Mouse (Mus musculus): ENCODE data around the gene B3gnt9. TPM values are rescaled to one million over a fixed set of nuclear protein-coding genes. Genes with fewer than 3 reads are reported as not detected.

Gene B3gnt9
- polyA plus RNA-seq (2014; fragmentation: Nextera tagmentation; extraction: Ambion mirVana) = 8.6 and 10.0 TPM in 2 replicates

DNA sequence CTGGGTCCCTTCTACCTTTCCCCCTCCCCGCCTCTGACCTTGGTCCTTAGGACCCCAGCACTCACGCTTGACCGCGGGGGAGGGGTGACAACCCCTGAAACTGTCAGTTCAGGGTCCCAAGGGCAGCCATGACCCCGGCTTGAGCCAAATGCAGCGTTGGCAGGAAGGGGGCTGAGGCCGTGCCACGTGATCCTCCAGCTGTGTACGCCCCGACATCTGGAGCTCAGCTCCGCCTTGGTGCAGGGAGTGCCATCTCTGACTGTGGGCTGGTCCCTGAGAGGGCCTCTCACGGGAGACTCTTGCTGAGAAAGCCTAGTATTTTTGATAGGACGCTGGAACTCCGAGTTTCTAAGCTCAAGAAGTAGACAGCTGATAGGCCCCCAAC is at the start of gene B3gnt9:
B3gnt9 (minus strand) TSS at position 188 of the 385 bp plus-strand sequence.
- Histone ChIP-seq H3K4me3 (ENCODE audit: low read depth, low read length) (peak within 1 kb of the TSS; percentile 72), H3K27ac (ENCODE audit: low read depth, low read length) (0 out of 2 replicates have a peak within 1 kb of the TSS, but pooled peaks have one; percentile 37), H3K9ac (ENCODE audit: low read depth, low read length) (peak within 1 kb of the TSS; percentile 79), H3K4me1 (ENCODE audit: control insufficient read depth, insufficient read depth, low read length) (peaks cover 25% of the 10 kb centered on the region), H3K27me3 (ENCODE audit: control insufficient read depth, insufficient read depth, low read length) (peaks cover 32% of the 10 kb centered on the region), H3K36me3 (ENCODE audit: control insufficient read depth, insufficient read depth, low read length) (peaks cover 8% of the 10 kb centered on the region), H3K4me2 (peak within 1 kb of the TSS; percentile 98), H3K9me3 (replicated peaks; ENCODE audit: control insufficient read depth, low read length) (no peaks in the 10 kb centered on the region)
- WGBS (ENCODE audit: insufficient replicate concordance) = 1% methylated on average over 14 of the region's 14 CpGs
- ATAC-seq (replicated peaks; ENCODE audit: insufficient number of reproducible peaks, low FRiP score, low TSS enrichment) = peak; percentile 60

DNA sequence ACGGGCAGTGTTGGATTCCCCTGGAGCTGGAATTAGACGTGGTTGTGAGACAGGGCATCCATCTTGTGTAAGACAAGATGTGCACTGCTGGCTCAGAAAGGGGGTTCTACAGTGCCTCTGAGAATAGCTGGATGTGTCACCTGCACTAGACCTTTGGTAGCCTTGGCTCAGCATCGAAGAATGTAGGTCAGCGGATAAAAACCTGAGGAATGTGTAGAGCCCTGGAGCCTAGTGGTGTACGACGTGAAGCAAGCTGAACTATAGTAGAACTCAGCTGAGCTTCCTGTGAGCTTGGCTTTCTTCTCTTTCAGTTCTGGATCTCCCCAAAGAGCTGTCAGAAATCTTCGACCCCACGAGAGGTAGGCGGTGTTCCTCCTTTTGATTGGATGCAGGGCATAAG is 48.9 kb upstream of the B3gnt9 start:
- Histone ChIP-seq H3K36me3 (ENCODE audit: control insufficient read depth, insufficient read depth, low read length) (peaks cover 34% of the 10 kb centered on the region), H3K27ac (ENCODE audit: low read depth, low read length) (peak overlapping the region; percentile 37; the same call in 1 of the 2 replicates), H3K9me3 (replicated peaks; ENCODE audit: control insufficient read depth, low read length) (no peaks in the 10 kb centered on the region), H3K4me1 (ENCODE audit: control insufficient read depth, insufficient read depth, low read length) (peaks cover 28% of the 10 kb centered on the region), H3K9ac (ENCODE audit: low read depth, low read length) (0 out of 2 replicates have a peak overlapping the region, but pooled peaks have one; percentile 28), H3K4me2 (no peak overlapping the region), H3K27me3 (ENCODE audit: control insufficient read depth, insufficient read depth, low read length) (no peaks in the 10 kb centered on the region), H3K4me3 (ENCODE audit: low read depth, low read length) (no peak overlapping the region)
- ATAC-seq (replicated peaks; ENCODE audit: insufficient number of reproducible peaks, low FRiP score, low TSS enrichment) = no peak
- 76% methylated on average over 9 of the region's 9 CpGs for WGBS (ENCODE audit: insufficient replicate concordance)

DNA sequence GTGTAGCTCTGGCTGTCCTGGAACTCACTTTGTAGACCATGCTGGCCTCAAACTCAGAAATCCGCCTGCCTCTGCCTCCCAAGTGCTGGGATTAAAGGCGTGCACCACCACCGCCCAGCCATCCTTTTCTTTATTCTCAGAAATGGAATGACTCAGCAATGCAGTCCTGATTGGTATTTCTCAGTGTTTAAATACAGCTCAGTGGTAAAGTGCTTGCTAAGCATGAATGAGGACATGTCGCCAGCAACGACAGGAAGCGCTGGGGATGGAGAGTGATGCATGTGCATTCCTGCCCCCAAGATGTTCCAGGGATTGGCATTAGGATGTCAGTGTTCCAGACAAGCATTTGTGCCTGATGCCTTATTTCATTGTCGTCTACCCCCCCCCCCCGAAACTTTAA is 48.4 kb upstream of the B3gnt9 start:
- H3K4me1 ChIP-seq (ENCODE audit: control insufficient read depth, insufficient read depth, low read length) = peaks cover 33% of the 10 kb centered on the region
- 83% methylated on average over 8 of the region's 8 CpGs for WGBS (ENCODE audit: insufficient replicate concordance)
- H3K36me3 ChIP-seq (ENCODE audit: control insufficient read depth, insufficient read depth, low read length) = peaks cover 38% of the 10 kb centered on the region
- no peak overlapping the region for H3K27ac ChIP-seq (ENCODE audit: low read depth, low read length)
- H3K27me3 ChIP-seq (ENCODE audit: control insufficient read depth, insufficient read depth, low read length) = no peaks in the 10 kb centered on the region
- no peak overlapping the region for H3K4me2 ChIP-seq
- H3K4me3 ChIP-seq (ENCODE audit: low read depth, low read length) = no peak overlapping the region
- H3K9me3 ChIP-seq (replicated peaks; ENCODE audit: control insufficient read depth, low read length) = no peaks in the 10 kb centered on the region
- H3K9ac ChIP-seq (ENCODE audit: low read depth, low read length) = no peak overlapping the region
- ATAC-seq (replicated peaks; ENCODE audit: insufficient number of reproducible peaks, low FRiP score, low TSS enrichment) = no peak

DNA sequence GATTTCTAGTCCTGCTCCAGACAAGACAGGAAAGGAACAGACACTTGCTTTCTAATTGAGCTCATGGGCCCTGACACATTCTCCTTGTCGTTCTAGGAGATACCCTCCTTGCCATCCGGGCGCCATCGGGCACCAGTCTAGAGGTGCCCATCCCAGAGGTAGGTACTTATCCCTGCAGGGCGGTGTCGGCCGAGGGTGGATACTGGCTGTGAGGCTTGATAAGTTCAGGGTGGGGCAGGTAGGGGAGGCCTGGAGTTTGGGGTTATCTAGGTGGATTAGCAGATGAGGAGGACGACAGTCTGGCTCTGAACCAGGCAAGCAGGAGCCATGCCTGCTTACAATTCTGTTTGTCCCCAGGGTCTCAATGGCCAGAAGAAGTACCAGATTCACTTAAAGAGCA is 45.0 kb upstream of the B3gnt9 start:
- ATAC-seq (replicated peaks; ENCODE audit: insufficient number of reproducible peaks, low FRiP score, low TSS enrichment) = peak; percentile 55; the same call in 1 of the 2 replicates
- H3K27me3 ChIP-seq (ENCODE audit: control insufficient read depth, insufficient read depth, low read length) = no peaks in the 10 kb centered on the region
- H3K36me3 ChIP-seq (ENCODE audit: control insufficient read depth, insufficient read depth, low read length) = peaks cover 36% of the 10 kb centered on the region
- H3K27ac ChIP-seq (ENCODE audit: low read depth, low read length) = peak overlapping the region; percentile 35; the same call in 1 of the 2 replicates
- WGBS (ENCODE audit: insufficient replicate concordance) = 86% methylated on average over 8 of the region's 8 CpGs
- peak overlapping the region; percentile 8; the same call in 1 of the 2 replicates for H3K4me3 ChIP-seq (ENCODE audit: low read depth, low read length)
- H3K4me1 ChIP-seq (ENCODE audit: control insufficient read depth, insufficient read depth, low read length) = peaks cover 26% of the 10 kb centered on the region
- H3K9me3 ChIP-seq (replicated peaks; ENCODE audit: control insufficient read depth, low read length) = no peaks in the 10 kb centered on the region
- no peak overlapping the region for H3K9ac ChIP-seq (ENCODE audit: low read depth, low read length)
- H3K4me2 ChIP-seq = peak overlapping the region; percentile 83

DNA sequence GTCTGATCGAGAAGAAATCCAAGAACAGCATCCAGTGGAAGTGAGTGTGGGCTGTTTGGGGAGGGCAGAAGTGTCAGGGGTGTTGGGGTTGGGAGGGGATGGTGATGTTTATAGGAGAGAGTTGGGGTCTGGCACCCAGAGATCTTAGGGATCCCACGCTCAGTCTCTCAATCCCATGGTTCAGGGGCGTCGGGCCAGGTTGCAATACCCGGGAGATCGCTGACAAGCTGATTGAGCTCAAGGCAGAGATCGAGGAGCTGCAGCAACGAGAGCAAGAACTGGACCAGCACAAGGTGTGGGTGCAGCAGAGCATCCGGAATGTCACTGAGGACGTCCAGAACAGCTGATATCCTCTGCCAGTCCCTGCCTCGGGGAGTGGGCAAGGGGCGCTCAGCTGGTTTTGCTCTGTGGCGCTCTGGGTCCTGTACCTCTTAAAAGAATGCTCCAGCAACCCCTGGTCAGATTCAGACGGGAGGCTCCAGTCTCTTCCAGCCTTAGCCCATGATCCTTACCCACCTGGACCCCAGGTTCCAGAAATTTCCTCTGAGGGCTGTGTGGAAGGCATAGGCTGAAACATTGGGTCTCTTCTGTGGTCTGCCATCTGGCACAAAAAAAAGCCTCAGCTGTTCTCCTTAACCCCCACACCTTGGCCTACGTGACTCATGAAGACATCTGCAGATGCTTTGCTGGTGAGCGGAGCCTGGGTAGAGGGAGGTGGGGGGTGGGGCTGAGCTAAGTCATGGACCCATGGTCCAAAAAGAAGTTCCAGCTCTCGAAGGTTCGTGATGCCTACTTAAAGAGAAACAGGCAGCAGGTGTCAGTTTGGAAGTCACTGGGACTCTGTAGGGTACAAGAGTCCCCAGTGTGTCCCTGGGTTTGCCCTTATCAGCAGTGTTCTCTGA is 43.6 kb upstream of the B3gnt9 start:
- ATAC-seq (replicated peaks; ENCODE audit: insufficient number of reproducible peaks, low FRiP score, low TSS enrichment) = no peak

GRCm38 (mm10) chr8:105297511-105298192 is 42.7 kb upstream of the B3gnt9 start, which contains the start of gene E2f4:
TSS of gene E2f4 (plus strand) at chr8:105297663.
- Histone ChIP-seq H3K9me3 (replicated peaks; ENCODE audit: control insufficient read depth, low read length) (no peaks in the 10 kb centered on the region), H3K4me1 (ENCODE audit: control insufficient read depth, insufficient read depth, low read length) (peaks cover 13% of the 10 kb centered on the region), H3K27ac (ENCODE audit: low read depth, low read length) (peak within 1 kb of the TSS; percentile 70), H3K36me3 (ENCODE audit: control insufficient read depth, insufficient read depth, low read length) (peaks cover 32% of the 10 kb centered on the region), H3K4me2 (peak within 1 kb of the TSS; percentile 83), H3K9ac (ENCODE audit: low read depth, low read length) (peak within 1 kb of the TSS; percentile 96), H3K27me3 (ENCODE audit: control insufficient read depth, insufficient read depth, low read length) (peaks cover 5% of the 10 kb centered on the region; the same call in 1 of the 2 replicates), H3K4me3 (ENCODE audit: low read depth, low read length) (peak within 1 kb of the TSS; percentile 96)
- under 1% methylated on average over 57 of the region's 58 CpGs for WGBS (ENCODE audit: insufficient replicate concordance)
- peak; percentile 80 for ATAC-seq (replicated peaks; ENCODE audit: insufficient number of reproducible peaks, low FRiP score, low TSS enrichment)

More for the DNA sequence above, 43.6 kb upstream of the B3gnt9 start:
- H3K27me3 ChIP-seq (ENCODE audit: control insufficient read depth, insufficient read depth, low read length) = peaks cover 4% of the 10 kb centered on the region; the same call in 1 of the 2 replicates
- peak overlapping the region; percentile 70; the same call in 1 of the 2 replicates for H3K27ac ChIP-seq (ENCODE audit: low read depth, low read length)
- peak overlapping the region; percentile 96 for H3K9ac ChIP-seq (ENCODE audit: low read depth, low read length)
- 46% methylated on average over 18 of the region's 18 CpGs for WGBS (ENCODE audit: insufficient replicate concordance)
- peaks cover 36% of the 10 kb centered on the region for H3K36me3 ChIP-seq (ENCODE audit: control insufficient read depth, insufficient read depth, low read length)
- peaks cover 13% of the 10 kb centered on the region for H3K4me1 ChIP-seq (ENCODE audit: control insufficient read depth, insufficient read depth, low read length)
- no peaks in the 10 kb centered on the region for H3K9me3 ChIP-seq (replicated peaks; ENCODE audit: control insufficient read depth, low read length)
- peak overlapping the region; percentile 96 for H3K4me3 ChIP-seq (ENCODE audit: low read depth, low read length)
- H3K4me2 ChIP-seq = peak overlapping the region; percentile 83

- H3K4me1 ChIP-seq (ENCODE audit: control insufficient read depth, insufficient read depth, low read length) = peaks cover 13% of the 10 kb centered on the region
- H3K27ac ChIP-seq (ENCODE audit: low read depth, low read length) = peak within 1 kb of the TSS; percentile 2; the same call in 1 of the 2 replicates
- no peak for ATAC-seq (replicated peaks; ENCODE audit: insufficient number of reproducible peaks, low FRiP score, low TSS enrichment)
- H3K9ac ChIP-seq (ENCODE audit: low read depth, low read length) = peak within 1 kb of the TSS; percentile 96
- H3K36me3 ChIP-seq (ENCODE audit: control insufficient read depth, insufficient read depth, low read length) = peaks cover 18% of the 10 kb centered on the region
- no peaks in the 10 kb centered on the region for H3K9me3 ChIP-seq (replicated peaks; ENCODE audit: control insufficient read depth, low read length)
- peak within 1 kb of the TSS; percentile 96 for H3K4me3 ChIP-seq (ENCODE audit: low read depth, low read length)
- peak within 1 kb of the TSS; percentile 83 for H3K4me2 ChIP-seq
- peaks cover 5% of the 10 kb centered on the region; the same call in 1 of the 2 replicates for H3K27me3 ChIP-seq (ENCODE audit: control insufficient read depth, insufficient read depth, low read length)
- 45% methylated on average over 11 of the region's 11 CpGs for WGBS (ENCODE audit: insufficient replicate concordance)
Observed at GRCm38 (mm10) chr8:105295895-105296573, 41.1 kb upstream of the B3gnt9 start, which contains the start of gene Exoc3l. TSS of gene Exoc3l (minus strand) at chr8:105296101.

DNA sequence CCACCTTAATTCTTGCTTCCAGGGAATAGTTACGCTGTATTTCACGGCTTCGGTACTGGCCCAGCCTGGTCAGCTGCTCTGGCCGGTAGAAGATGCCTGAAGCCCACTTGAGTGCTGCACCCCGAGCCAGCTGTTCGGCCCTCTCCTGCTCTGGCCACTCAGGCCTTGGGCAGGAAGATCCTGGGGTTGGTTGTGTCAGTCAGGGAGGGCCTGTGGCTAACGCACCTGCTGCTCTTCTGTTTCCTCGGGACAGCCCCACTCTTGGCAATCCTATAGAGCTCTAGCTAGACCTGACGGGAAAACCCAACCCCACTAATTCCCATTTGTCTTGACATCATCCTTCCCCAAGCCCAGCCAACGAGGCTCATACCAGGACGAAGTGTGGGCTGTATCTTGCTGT is 40.3 kb upstream of the B3gnt9 start:
- Histone ChIP-seq H3K9me3 (replicated peaks; ENCODE audit: control insufficient read depth, low read length) (no peaks in the 10 kb centered on the region), H3K27ac (ENCODE audit: low read depth, low read length) (peak overlapping the region; percentile 2; the same call in 1 of the 2 replicates), H3K9ac (ENCODE audit: low read depth, low read length) (peak overlapping the region; percentile 44; the same call in 1 of the 2 replicates), H3K36me3 (ENCODE audit: control insufficient read depth, insufficient read depth, low read length) (peaks cover 10% of the 10 kb centered on the region), H3K4me1 (ENCODE audit: control insufficient read depth, insufficient read depth, low read length) (peaks cover 20% of the 10 kb centered on the region), H3K4me2 (peak overlapping the region; percentile 28), H3K4me3 (ENCODE audit: low read depth, low read length) (peak overlapping the region; percentile 20), H3K27me3 (ENCODE audit: control insufficient read depth, insufficient read depth, low read length) (peaks cover 11% of the 10 kb centered on the region)
- no peak for ATAC-seq (replicated peaks; ENCODE audit: insufficient number of reproducible peaks, low FRiP score, low TSS enrichment)
- WGBS (ENCODE audit: insufficient replicate concordance) = 60% methylated on average over 11 of the region's 11 CpGs
